Mouse (Mus musculus): ENCODE measurements around the gene Cpne2. TPM values are rescaled to one million over a fixed set of nuclear protein-coding genes. Genes with fewer than 3 reads are reported as not detected.
A peak's percentile ranks its signal among the peaks of the same experiment; 100 is the strongest.

Cpne2 gene
- polyA plus RNA-seq (2015; fragmentation: Nextera tagmentation; extraction: Ambion mirVana), result 12.0 and 12.6 TPM in 2 replicates

DNA sequence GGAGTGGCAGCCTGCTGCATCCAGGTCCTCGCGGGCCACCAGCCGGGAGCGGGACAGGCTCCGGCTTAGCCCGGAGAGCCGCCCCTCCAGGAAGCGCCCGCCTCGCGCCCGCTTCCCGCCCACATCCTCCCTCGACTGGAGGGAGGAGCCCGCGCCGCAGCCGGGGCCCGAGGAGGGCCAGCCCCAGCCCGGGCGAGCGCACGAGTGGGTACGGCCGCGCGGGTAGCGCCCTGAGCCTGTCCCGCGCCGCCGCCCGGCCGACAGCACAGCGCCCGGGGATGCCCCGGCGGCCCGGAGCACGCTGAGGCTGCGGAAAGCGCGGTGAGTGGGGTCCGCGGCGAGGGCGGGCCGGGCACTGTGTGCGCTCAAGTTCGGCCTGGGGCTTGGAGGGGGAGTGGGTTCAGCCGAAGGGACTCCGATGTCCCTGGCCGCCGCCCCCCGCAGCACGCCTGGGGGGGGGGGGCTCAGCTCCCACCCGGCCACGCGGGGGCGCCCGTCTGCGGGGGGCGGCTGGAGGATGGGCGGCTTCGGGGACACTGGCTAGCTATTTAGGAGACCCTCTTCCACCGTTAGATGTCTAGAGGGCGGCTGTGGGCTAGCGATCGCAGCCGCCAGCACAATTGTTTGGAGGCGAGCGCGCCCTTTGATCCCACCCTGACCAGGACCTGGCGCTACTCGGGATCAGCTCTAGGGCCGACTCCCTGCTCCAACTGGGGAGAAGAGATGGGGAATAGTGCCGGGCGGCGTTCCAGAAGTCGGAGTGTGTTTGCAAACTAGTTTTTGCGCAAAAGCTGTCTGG, at the start of gene Cpne2:
TSS of gene Cpne2 (plus strand) at position 118 of the 799 bp plus-strand sequence.
- no peak within 1 kb of the TSS for H3K27ac ChIP-seq
- no peaks in the 10 kb centered on the region for H3K9me3 ChIP-seq
- H3K4me3 ChIP-seq, result peak within 1 kb of the TSS; percentile 64
- H3K4me1 ChIP-seq, result peaks cover 15% of the 10 kb centered on the region
- H3K9ac ChIP-seq, result peak within 1 kb of the TSS; percentile 85
- under 1% methylated on average over 41 of the region's 81 CpGs for WGBS
- peak; percentile 67 for ATAC-seq (ENCODE audit: insufficient number of reproducible peaks, insufficient read depth, low FRiP score, low TSS enrichment, low read depth)
- no peaks in the 10 kb centered on the region for H3K36me3 ChIP-seq
- H3K27me3 ChIP-seq, result peaks cover 51% of the 10 kb centered on the region
- peak within 1 kb of the TSS; percentile 95 for H3K4me2 ChIP-seq

DNA sequence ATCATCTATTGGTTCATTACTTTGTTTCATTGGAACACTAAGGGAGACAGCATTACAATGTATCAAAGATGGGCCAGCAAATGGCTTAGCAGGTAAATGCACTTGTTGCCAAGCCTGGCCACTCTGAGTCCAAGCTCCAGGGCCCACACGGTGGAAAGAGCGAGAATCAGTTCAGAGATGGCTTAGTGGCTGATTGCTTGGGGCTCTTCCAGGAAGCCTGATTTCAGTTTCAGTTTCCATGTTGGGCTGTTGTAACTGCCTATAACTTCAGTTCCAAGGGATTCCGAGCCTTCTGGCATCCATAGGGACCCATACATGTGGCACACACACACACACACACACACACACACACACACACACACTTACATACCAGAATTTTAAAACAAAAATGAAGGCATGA, 47.5 kb upstream of the Cpne2 start:
- Histone ChIP-seq H3K27ac (no peak overlapping the region), H3K9ac (no peak overlapping the region), H3K4me3 (no peak overlapping the region), H3K9me3 (no peaks in the 10 kb centered on the region), H3K27me3 (no peaks in the 10 kb centered on the region; the same call in 1 of the 2 replicates), H3K4me1 (no peaks in the 10 kb centered on the region), H3K36me3 (no peaks in the 10 kb centered on the region), H3K4me2 (no peak overlapping the region)
- 71% methylated on average over 3 of the region's 3 CpGs for WGBS
- ATAC-seq (ENCODE audit: insufficient number of reproducible peaks, insufficient read depth, low FRiP score, low TSS enrichment, low read depth), result no peak

DNA sequence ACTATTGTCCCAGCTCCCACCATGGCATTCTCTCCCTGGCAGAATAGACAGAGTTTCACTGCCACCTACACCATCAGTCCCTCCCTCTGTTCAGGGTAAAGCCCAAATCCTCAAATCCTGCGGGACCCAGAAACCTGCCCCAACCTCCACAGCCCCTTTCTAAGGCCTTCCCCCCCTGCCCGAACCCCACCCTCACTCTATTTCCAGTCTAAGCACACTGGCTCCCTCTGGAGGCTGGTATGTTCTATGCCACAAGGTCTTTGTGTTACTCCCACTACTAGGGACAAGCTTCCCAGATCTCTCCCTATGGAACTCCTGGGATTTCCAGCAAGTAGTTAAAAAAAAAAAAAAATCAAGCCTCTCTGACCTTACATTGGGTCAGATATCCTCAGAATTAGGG, 46.9 kb upstream of the Cpne2 start:
- no peak overlapping the region for H3K4me3 ChIP-seq
- 15% methylated on average over 2 of the region's 2 CpGs for WGBS
- no peak overlapping the region for H3K4me2 ChIP-seq
- ATAC-seq (ENCODE audit: insufficient number of reproducible peaks, insufficient read depth, low FRiP score, low TSS enrichment, low read depth), result no peak
- no peaks in the 10 kb centered on the region for H3K4me1 ChIP-seq
- H3K27me3 ChIP-seq, result no peaks in the 10 kb centered on the region; the same call in 1 of the 2 replicates
- H3K36me3 ChIP-seq, result no peaks in the 10 kb centered on the region
- no peak overlapping the region for H3K27ac ChIP-seq
- no peaks in the 10 kb centered on the region for H3K9me3 ChIP-seq
- H3K9ac ChIP-seq, result no peak overlapping the region

DNA sequence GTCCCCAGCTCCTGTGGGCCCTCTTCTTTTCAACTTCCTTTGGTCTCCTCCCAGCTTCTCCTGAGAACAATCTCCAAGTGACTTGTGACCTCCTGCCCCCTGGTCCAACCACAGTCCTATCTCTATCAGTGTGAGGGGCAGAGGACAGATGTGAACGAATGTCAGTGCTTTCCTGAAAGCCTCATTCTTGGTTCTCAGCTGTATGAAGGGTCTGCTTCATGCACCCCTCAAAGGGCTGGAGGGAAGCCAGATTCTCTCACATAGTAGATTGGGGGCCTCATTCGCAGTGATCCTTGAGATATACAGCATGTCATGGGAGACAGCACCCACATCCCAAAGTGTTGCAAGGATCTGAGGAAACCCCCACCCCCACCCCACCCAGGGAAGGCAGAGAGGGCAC, 44.8 kb upstream of the Cpne2 start:
- WGBS, result 58% methylated on average over 2 of the region's 2 CpGs

DNA sequence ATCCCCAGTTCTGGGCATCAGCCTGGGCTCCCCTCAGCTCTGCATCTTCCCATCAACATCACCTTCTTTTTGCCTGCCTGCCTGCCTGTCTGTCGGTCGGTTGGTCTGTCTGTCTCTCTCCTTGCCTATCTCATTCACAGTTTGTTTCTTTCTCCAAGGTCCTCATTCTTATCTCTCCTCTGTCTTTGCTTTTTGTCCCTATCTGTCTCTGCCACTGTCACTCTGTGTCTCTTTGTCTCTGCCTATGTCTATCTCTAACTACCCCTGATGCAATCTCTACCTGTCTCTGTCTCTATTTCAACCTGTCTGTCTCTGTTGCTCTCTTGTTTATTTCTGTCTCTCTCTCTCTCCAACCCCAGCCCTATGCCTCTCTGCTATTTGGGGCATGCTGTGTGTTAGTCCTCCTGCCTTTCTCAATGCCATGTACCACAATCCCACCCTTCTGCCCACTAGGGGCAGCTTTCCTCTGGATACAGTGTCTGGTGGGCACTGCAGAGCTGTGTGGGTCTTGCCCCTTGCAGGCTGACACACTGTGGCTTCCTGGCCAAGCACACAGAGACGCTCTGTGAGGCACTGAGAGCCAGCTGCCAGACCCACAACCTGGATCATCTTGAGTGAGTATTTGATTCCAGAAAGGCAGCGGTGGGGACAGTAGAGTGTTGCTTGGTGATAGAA, 42.8 kb upstream of the Cpne2 start:
- Histone ChIP-seq H3K9me3 (no peaks in the 10 kb centered on the region), H3K36me3 (no peaks in the 10 kb centered on the region), H3K4me2 (no peak overlapping the region), H3K27me3 (no peaks in the 10 kb centered on the region), H3K9ac (no peak overlapping the region), H3K4me1 (peaks cover 6% of the 10 kb centered on the region), H3K4me3 (no peak overlapping the region), H3K27ac (no peak overlapping the region)
- ATAC-seq (ENCODE audit: insufficient number of reproducible peaks, insufficient read depth, low FRiP score, low TSS enrichment, low read depth), result no peak
- 70% methylated on average over 4 of the region's 4 CpGs for WGBS

More for the DNA sequence above, 44.8 kb upstream of the Cpne2 start:
- ATAC-seq (ENCODE audit: insufficient number of reproducible peaks, insufficient read depth, low FRiP score, low TSS enrichment, low read depth), result no peak
- Histone ChIP-seq H3K4me1 (peaks cover 6% of the 10 kb centered on the region), H3K4me2 (no peak overlapping the region), H3K27me3 (no peaks in the 10 kb centered on the region; the same call in 1 of the 2 replicates), H3K36me3 (no peaks in the 10 kb centered on the region), H3K4me3 (no peak overlapping the region), H3K9ac (no peak overlapping the region), H3K27ac (no peak overlapping the region), H3K9me3 (no peaks in the 10 kb centered on the region)

DNA sequence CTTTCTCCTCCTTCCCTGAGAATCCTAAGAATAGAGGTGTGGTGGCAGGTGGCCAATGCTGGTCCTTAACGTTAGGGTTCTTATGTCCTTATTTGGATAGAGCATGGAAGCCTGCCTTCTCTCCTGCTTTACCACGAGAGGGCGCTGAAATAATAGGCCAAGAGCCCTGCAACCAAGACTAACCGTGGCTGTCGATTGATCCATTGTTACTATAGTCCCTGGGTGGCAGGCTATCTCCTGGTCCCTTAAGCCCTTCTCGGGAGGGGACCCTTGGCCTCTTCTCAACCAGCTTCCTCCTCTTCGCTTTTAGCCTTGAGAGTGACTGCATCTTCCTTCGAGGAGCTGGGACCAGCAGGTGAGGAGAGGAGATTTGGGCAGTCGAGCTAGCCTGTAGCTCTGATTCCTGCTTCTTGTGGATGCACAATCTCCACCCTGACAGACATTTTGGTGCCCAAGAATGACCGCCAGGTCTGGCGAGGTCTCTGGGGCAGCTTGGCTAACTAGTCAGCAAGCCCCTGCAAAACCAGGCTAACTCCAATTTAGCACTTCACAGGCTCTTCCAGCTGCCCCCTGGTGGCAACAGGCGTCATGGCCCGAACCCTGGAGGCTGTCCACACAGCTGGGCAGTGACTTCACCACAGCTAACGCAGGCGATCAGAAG, 40.6 kb upstream of the Cpne2 start:
- ATAC-seq (ENCODE audit: insufficient number of reproducible peaks, insufficient read depth, low FRiP score, low TSS enrichment, low read depth), result no peak
- Histone ChIP-seq H3K27me3 (no peaks in the 10 kb centered on the region), H3K9ac (peak overlapping the region; percentile 62), H3K4me3 (peak overlapping the region; percentile 36), H3K36me3 (no peaks in the 10 kb centered on the region), H3K4me1 (peaks cover 6% of the 10 kb centered on the region), H3K9me3 (no peaks in the 10 kb centered on the region), H3K4me2 (peak overlapping the region; percentile 71), H3K27ac (no peak overlapping the region)
- WGBS, result 6% methylated on average over 15 of the region's 15 CpGs

DNA sequence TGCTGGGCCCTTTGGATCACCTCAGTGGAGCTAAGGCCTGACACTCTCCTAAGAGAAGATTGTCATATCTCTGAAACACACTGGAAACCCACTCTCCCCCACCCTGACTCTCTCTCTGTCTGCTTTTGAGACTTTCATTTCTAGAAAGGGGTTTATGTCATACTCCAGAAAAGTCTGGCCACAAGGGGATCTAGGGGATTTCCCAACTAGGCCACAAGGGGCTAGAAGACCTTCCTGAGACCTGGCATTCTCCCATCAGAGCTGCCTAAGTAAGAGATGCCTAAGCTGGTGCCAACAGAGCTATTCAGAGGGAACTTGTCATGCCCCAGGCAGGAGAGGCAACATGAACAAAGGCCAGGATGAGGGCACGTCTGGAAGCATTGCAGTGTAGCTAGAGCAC, 39.5 kb upstream of the Cpne2 start:
- no peak overlapping the region for H3K4me2 ChIP-seq
- no peak overlapping the region for H3K9ac ChIP-seq
- no peak overlapping the region for H3K27ac ChIP-seq
- H3K9me3 ChIP-seq, result no peaks in the 10 kb centered on the region
- H3K4me1 ChIP-seq, result peaks cover 6% of the 10 kb centered on the region
- no peak for ATAC-seq (ENCODE audit: insufficient number of reproducible peaks, insufficient read depth, low FRiP score, low TSS enrichment, low read depth)
- H3K27me3 ChIP-seq, result no peaks in the 10 kb centered on the region
- no peaks in the 10 kb centered on the region for H3K36me3 ChIP-seq
- no peak overlapping the region for H3K4me3 ChIP-seq
- 31% methylated on average over 1 of the region's 1 CpGs for WGBS

DNA sequence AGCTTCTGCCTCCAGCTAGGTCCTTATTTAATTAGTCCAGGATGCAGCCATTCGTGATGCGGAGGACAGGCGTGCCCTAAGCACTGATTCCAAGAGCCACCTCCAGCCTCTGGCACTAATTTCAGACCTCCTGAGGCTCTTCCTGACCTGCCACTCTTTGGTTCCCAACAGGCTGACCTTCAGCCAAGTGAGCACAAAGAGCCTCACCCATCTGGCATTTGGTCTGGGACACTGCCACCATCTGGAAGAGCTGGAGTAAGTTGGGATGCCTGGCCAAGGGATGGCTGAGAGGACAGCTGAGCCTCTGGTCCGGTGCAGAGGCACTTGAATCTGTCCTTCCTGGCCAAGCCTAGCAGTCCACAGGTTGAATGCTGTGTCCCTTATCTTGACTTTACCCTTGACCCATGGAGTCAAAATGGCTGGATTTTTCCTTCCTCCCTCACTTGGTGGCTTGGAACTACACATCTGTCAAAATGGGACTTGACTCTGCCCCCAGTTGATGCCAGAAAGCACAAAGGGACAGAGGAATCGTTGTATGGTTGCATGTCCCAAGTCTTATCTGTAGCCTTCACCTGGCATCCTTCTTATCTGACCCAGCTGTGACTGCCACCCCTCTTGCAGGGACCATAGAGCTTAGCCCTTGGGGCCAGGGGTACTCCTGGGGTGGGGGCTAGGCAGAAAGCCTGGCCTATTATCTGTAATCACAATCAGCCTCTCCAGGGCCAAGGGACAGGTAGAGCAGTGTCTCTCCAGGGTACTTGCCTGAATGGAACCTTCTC, 17.2 kb upstream of the Cpne2 start:
- H3K27ac ChIP-seq, result no peak overlapping the region
- WGBS, result 53% methylated on average over 5 of the region's 5 CpGs
- H3K9ac ChIP-seq, result no peak overlapping the region
- no peaks in the 10 kb centered on the region for H3K9me3 ChIP-seq
- no peaks in the 10 kb centered on the region for H3K36me3 ChIP-seq
- no peak for ATAC-seq (ENCODE audit: insufficient number of reproducible peaks, insufficient read depth, low FRiP score, low TSS enrichment, low read depth)
- H3K4me2 ChIP-seq, result no peak overlapping the region
- no peak overlapping the region for H3K4me3 ChIP-seq
- peaks cover 6% of the 10 kb centered on the region; the same call in 1 of the 2 replicates for H3K4me1 ChIP-seq
- H3K27me3 ChIP-seq, result peaks cover 4% of the 10 kb centered on the region; the same call in 1 of the 2 replicates

DNA sequence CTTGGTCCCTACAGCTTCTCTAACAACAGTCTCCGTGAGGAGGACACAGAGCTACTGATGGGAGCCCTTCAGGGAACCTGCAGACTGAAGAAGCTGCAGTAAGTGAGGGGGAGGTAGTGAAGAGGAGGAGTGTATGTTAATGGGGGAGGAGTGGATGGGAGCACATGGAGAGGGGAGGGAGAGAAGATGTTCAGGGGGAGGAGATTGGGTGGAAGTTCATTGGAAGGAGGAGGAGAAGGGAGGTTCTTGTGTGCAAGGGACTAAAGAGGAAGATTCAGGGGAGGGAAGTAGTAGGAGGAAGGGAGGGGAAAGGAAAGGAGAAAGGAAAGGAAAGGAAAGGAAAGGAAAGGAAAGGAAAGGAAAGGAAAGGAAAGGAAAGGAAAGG, 16.6 kb upstream of the Cpne2 start:
- no peak for ATAC-seq (ENCODE audit: insufficient number of reproducible peaks, insufficient read depth, low FRiP score, low TSS enrichment, low read depth)
- H3K4me3 ChIP-seq, result no peak overlapping the region
- 37% methylated on average over 1 of the region's 1 CpGs for WGBS
- peaks cover 4% of the 10 kb centered on the region; the same call in 1 of the 2 replicates for H3K27me3 ChIP-seq
- H3K9ac ChIP-seq, result no peak overlapping the region
- H3K9me3 ChIP-seq, result no peaks in the 10 kb centered on the region
- peaks cover 6% of the 10 kb centered on the region; the same call in 1 of the 2 replicates for H3K4me1 ChIP-seq
- no peak overlapping the region for H3K4me2 ChIP-seq
- H3K36me3 ChIP-seq, result no peaks in the 10 kb centered on the region
- no peak overlapping the region for H3K27ac ChIP-seq

DNA sequence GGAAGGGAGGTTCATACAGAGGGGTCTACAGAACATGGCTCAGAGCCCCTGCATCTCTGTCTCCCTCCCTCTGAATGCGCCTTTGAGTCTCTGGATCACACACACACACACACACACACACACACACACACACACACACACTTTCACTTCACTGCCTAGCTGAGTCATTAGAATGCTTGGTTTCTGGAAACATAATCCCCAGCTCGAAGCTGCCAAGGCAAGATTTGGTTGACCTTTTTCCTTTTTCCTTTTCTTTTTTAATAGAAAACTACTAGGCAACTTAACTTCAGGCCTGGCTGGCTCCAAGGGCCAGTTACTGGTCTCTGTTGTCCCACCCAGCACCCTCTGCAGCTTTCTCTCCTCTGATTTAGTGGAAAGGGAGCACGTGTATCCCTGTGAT, 16.0 kb upstream of the Cpne2 start:
- WGBS, result 60% methylated on average over 3 of the region's 3 CpGs
- peaks cover 8% of the 10 kb centered on the region; the same call in 1 of the 2 replicates for H3K27me3 ChIP-seq
- H3K4me1 ChIP-seq, result peaks cover 6% of the 10 kb centered on the region; the same call in 1 of the 2 replicates
- H3K4me3 ChIP-seq, result no peak overlapping the region
- ATAC-seq (ENCODE audit: insufficient number of reproducible peaks, insufficient read depth, low FRiP score, low TSS enrichment, low read depth), result no peak
- H3K9me3 ChIP-seq, result no peaks in the 10 kb centered on the region
- H3K4me2 ChIP-seq, result no peak overlapping the region
- no peaks in the 10 kb centered on the region for H3K36me3 ChIP-seq
- no peak overlapping the region for H3K9ac ChIP-seq
- no peak overlapping the region for H3K27ac ChIP-seq

DNA sequence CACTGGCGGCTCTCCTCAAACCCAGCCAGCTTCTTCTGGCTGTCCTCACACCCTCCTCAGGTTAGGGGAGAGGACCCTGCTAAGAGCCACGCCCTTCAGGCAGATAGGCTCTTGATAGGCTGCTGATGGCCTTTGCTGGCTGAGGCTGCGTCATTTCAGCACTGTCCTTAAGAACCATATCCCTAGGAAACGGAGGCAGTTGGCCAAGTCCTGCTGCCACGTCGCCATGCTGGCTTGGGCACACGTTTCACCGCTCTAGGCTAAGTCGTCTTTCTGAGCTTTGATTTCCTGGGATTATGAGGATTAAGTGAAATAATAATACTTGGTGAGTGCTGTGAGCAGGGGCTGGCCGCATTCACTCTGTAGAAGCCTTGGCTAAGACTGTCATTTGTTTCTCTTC, 14.5 kb upstream of the Cpne2 start:
- no peaks in the 10 kb centered on the region for H3K9me3 ChIP-seq
- ATAC-seq (ENCODE audit: insufficient number of reproducible peaks, insufficient read depth, low FRiP score, low TSS enrichment, low read depth), result no peak
- H3K27ac ChIP-seq, result no peak overlapping the region
- WGBS, result 73% methylated on average over 10 of the region's 10 CpGs
- no peaks in the 10 kb centered on the region for H3K36me3 ChIP-seq
- H3K4me1 ChIP-seq, result peaks cover 6% of the 10 kb centered on the region; the same call in 1 of the 2 replicates
- peaks cover 15% of the 10 kb centered on the region for H3K27me3 ChIP-seq
- no peak overlapping the region for H3K4me3 ChIP-seq
- no peak overlapping the region for H3K9ac ChIP-seq
- no peak overlapping the region for H3K4me2 ChIP-seq
